Mouse (Mus musculus) lung, postnatal 36 days (tissue): ENCODE measurements around the gene Fxyd5.

Experiments
- DNase-seq: peaks from one replicate; pipeline ENCODE4 v3.0.0; 2022; ENCODE audit warnings: mixed read lengths

The Fxyd5 gene

DNA sequence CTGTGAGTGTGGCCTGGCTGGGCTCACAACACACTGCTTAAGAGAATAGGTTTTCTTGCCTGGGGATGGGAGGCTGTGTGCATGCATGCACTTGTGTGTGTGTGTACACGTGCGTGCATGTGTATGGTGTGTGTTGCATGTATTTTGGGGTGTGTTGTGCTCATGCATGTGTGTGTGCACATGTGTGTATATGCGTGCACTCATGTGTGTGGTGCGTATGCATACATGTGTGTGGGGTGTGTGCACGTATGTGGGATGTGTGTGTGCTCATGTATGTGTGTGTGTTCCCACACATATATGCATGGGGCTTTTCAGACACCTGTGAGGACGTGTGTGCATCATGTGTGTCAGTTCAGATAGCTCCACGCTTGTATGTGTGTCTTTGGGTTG, 18.3 kb upstream of the Fxyd5 start:
- DNase-seq = no peak

DNA sequence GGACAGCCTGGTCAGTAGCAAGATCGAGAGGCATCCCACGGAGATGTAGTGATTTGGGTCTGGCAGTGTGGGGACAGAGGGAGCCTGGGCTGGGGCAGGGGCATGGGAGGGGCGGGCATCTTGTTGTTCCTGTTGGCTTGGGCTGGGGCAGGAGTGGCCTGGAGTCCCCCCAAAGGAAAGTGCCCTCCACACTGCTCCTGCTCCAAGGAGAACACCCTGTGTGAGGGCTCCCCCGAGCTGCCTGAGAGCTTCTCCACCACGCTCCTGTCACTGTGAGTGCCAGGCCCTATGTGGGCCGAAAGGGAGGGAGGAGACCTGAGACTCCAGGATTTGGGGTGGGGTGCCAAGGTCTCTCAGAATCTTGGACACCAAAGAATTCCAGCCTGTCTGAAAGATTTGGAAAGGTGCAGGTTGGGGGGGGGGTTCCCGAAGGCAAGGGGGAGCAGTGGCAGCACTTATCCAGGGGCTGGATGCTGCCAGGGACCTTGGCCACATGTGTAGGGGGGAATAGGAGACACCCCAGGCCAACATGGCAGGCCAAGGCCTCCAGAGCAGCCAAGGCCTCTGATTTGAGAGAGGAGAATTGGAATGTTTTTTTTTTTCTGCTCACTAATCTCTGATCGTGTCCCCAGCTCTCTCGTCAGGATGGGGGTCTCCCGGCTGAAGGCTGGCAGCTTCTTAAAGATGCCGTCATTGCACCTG, 17.8 kb upstream of the Fxyd5 start:
- DNase-seq = no peak

DNA sequence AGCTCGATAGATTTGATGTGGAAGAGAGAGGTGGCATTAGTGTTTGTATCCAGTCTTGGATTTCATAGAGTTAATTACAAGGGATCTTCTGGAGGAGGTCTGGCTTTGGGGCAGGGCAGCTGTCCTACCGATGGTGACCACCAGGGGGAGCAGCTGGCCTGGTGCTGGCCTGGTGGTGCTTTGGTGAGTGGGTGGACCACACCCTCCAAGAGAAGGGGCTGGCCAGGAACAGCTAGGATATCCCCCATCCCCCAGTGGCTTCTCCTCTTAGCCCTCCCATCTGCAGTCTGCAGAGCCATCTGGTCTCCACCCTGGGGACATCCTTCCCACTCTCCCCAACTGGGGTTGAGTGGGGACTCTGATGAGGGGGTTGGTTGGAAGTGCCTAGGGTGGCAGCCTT, 16.8 kb upstream of the Fxyd5 start, which contains the start of gene Lgi4:
Gene Lgi4, plus strand, starts transcription at position 235 of the 400 bp plus-strand sequence.
- DNase-seq = peak; percentile 89

DNA sequence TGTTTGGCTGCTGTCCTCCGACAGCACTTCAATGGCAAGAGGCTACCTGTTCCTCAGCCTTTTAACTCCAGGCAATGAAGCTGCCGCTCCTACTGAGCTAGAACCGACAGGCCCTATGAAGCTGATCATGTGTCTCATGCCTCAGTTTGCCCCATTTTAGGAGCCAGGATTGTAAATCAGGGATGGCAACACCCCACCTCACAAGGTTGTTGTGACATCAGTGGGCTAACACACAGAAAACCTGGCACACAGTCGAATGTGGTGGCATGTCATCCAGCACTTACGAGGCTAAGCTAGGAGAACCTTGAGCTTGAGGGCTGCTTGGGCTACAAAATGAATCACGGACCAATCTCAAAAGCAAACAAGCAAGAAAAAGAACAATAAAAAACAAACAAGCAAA, 15.9 kb upstream of the Fxyd5 start:
- no peak for DNase-seq

DNA sequence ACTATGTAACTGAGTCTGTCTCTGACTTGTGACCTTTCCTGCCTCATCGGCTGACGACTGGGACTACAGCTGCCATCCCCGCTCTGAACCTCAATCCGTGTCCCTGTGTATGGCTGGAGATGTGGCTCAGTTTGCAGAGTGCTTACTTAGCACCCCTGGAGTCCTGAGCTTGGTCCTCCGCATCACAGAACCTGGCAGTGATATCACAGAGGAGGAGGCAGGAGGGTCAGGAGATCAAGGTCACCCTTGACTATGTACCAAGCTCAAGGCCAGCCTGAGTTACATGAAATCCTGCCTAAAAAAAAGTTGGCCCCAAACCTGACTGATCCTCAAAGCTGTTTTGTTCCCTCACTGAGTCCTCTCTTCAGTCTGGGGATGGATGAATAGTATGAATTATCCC, 15.4 kb upstream of the Fxyd5 start:
- no peak for DNase-seq

DNA sequence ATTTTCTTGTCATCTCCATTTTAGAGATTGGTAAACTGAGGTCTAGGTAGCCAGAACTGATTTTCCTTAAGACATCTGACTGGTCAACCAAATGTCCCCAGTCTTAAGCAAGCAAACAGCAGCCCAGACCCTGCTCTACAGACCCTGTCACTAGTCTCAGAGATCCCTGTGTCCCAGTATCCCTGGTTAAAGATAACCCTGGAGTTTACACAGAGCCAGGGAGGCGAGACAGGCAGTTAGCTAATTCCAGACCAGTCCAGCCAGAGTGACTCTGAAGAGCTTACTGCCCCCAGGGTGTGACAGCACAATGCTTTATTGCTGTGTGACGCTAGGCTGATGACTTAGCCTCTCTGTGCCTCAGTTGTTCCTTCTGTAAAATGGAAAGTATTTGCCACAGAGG, 14.8 kb upstream of the Fxyd5 start, which contains the start of gene Fxyd1:
Gene Fxyd1, minus strand, starts transcription at position 129 of the 400 bp plus-strand sequence.
- no peak for DNase-seq

DNA sequence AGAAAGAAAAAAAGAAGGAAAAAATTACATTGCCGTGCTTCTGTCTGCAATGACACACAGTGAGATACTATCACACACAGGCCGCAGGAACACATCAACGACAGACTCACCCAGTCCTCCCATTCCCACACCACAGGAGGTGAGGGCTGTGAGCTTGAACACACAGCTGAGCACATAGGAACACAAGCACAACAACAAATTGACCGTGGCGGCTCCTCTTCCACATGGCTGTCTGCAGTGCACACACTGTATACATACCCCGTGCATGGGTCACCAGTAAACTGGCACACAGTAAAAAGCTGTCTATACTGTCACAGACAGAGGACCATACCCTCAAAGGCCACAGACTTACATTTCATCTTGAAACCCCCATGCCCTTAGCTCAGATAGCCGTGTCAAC, 14.2 kb upstream of the Fxyd5 start:
- DNase-seq = no peak

DNA sequence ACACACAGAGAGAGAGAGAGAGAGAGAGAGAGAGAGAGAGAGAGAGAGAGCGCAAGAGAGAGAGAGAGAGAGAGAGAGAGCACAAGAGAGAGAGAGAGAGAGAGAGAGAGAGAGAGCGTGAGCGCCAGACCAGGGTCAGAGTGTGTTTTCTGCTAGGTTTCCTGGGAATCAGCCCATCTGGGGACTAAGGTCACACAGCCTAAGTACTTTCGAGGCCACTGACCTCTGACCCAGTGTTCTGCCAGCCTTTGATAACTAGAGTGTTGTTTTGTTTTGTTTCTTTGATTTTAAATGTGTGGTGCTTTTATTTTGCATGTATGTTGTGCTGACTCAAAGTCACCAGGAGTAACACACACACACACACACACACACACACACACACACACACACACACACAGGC, 13.6 kb upstream of the Fxyd5 start:
- DNase-seq = peak; percentile 69

DNA sequence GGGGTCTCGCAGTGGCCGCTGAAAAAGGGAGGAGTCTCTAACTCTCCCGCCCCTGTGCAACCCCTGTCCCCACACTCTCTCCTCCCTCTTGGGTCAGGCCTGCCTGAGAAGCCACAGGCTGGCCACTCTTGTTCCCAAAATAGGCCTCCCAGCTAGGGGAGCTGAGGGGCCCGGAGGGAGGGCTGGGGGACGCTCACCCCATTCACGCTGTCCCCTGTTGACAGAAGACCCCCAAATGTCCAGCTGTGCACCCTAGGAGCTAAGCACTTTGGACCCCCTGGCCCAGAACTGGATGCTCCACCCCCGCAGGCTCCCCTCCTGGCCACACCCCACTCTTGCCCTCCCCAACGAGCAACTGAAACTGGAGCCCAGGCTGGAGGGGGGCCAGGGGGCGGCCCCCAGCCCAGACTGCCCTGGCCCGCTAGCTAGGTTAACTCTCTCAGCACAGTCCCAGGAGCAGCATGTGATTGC, 13.1 kb upstream of the Fxyd5 start:
- peak; percentile 73 for DNase-seq

DNA sequence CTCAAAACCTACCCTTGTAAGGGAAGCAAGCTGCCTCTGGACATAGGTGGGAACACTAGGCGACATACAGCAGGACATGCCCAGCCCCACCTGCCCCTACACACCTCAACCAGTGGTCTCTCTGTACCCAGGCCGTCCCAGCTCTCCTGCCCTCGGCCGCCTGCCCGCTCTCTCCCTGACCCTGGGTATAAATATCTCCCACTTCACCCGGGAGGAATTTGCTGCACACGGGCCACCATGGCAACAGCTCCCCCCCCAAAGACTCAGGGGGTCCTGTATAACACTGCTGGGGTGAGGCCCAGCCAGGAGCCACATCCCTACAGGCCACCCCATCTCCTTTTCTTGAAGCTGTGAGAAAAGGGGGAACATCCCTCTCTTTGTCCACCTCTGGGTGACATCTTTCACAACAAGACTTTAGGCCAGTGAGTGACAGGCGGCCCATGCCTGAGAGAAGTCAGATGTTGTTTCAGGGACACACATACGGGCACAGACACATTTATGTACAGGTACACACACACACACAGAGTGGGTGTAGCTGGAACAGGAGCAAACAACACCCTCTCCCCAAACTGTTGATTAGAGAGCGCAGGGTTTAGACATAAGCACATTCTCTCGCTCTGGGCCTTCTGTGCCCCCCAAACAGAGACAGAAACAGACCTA, 12.5 kb upstream of the Fxyd5 start:
- peak; percentile 29 for DNase-seq

DNA sequence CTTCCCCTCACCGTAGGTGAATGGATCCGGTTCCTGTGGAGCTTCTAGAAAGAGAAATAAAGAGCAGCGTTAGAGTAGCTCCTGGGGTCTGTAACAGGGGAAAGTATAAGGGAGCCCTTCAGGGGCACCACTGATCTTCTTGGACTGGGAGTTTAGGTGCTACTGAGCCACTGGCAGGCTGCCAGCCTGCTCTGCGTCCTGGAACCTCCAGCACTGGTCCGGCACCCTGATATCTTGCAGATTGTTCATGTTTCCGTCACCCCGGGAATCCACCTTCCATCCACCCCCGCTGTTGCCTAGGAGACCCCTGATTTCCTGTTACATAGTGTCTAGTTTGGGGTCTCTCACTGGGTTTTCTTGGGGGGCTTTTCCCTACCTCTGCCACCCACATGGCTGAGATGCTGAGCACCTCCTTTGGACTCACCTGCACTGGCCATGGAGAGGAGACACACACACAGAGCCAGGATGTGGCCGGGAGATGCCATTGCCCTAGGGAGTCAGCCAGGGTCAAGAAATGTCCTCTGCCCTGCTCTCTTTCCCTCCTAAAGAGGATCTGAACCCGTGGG, 11.7 kb upstream of the Fxyd5 start:
- no peak for DNase-seq

DNA sequence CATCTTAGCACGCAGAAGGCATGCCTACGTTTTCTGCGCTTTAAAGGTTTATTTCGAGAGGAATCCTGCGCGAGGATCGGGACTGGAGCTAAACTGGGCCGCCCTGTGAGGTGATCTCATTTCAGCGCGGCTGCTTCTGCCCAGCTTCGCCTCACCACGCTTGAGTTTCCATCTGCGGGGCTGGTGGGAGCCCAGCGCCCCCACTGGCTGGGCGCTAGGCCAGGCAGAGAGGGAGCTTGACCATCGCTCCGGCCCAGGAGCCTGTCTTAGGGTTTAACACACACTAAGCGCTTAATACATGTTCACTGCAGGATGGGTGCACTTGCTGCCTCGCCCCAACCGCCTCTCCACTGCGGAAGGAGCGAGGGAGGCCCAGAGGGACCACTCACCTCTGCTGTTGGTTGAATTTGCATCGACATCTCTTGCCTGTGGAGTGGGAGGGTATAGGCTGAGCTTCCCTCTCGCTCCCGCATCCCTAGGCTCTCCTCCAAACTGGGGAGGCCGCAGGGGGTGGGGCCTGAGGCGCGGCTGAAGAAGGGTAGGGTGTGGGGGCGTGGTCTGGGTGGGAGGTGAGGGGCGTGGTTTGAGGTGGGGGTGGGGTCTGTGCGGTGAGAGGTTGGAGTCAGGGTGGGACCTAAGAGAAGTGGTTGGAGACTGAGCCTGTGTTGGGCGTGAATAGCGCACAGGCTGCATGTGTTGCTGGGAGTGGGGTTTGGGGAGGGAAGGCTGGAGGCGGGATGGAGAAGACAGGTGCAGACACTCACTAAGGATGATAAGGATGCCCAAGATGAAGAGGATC, 10.6 kb upstream of the Fxyd5 start:
- peak; percentile 36 for DNase-seq

DNA sequence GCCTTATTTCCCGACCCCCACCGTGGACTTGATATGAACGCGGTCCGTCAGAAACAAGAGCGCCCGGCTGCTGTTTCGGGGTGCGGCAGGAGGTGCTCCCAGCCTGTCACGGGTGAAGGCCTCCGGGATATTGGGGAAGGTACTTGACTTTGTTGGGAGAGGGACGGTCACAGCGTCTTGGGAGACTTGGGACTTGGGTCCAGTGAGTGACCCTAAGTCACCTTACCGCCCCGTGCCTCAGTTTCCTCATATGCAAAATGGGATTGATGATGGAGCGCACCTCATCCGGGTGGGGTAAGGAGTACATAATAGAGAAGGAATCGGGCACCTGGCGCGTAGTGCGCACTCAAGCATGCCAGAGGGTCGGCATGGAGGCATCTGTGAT, 10.0 kb upstream of the Fxyd5 start:
- no peak for DNase-seq

DNA sequence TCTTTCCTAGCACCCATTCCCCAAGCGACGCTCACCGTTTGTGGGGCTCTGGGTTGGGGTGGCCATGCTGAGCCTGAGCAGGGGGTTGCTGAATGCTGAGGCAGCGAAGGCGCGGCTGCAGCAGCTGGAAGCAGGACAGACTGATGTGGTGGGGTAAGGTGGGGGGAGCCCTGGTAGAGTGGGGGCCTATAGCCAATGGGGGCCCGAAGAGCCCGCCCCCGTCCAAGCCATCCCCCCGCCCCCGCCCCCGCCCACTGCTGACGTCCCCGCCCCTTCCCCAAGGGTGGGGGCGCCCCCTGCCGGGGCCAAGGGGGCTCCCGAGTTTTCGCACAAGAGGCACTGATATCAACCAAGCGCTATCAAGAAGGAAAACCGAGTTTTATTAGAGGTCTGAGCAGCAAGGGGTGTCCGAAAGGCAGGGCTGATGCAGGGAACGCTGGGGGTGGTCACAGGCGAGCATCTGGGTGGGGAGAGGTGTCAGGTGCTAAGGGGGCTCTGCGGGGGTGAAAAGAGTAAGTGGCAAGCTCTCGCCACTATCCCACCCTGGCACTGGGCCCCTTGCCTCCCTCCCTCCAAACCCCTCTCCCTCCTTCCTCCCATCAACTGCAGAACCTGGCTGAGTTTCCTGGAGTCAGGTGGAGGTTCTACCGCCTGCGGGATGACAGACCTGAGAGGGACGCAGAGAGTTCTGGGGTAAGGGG, 9.2 kb upstream of the Fxyd5 start, which contains the start of gene Fxyd7:
Gene Fxyd7, minus strand, starts transcription at position 147 of the 701 bp plus-strand sequence.
- no peak for DNase-seq

DNA sequence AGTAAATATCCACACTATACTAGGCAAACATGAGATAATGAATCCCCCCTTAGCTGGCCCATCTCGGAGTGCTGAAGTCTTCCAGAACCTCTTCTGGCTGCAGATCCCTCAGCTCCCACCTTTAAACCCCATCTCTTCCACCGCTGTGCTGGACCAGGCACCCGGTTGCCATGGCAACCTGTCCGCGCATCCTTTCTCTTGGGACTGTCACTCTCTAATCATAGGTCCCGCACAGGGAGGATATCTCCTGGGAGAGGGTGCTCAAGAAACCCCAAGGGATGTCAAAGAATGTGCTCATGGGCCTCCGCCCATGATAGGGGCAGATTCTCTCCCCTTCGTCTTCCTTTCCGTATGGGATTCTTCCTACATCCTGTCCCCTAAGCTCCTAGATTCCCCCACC, 8.6 kb upstream of the Fxyd5 start:
- DNase-seq = no peak

DNA sequence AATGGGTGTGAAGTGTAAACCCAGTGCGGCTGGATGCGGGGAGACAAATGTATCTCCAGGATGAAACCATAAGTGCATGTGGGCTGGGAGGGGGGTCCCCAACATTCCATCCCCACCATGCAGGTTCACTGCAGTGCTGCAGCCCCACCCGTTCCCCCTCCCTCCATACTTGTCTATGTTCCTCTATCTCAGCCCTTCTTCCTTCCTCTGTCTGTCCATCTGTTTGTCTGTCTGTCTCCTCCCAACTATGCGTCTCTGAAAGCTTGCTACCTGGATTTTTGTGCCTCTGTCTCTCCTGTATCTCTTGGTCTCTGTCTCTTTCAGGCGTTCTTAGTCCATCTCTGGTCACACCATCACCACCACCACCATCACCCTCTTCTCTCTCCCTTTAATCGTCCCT, 8.2 kb upstream of the Fxyd5 start:
- no peak for DNase-seq

DNA sequence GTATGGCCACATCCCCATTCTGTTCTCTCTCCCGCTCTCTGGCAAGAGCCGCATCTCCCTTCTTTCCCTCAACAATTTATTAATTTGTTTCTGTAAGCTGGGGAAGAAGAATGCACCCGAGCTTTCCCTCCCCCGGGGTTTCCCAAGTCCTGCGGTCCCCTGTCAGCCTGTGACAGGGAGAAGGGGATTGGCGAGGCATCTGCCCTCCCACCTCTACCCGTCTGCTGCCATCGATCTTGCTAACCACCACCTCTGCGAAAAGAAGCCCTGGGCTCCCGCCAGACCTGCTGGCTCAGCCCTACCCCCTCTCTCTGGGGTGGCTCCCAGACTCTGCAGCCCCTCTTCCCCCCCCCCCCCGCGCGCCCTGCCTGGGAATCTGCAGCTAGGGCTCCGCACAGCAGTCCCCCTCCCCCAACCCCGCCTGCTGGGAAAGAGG, 7.6 kb upstream of the Fxyd5 start:
- DNase-seq = no peak

DNA sequence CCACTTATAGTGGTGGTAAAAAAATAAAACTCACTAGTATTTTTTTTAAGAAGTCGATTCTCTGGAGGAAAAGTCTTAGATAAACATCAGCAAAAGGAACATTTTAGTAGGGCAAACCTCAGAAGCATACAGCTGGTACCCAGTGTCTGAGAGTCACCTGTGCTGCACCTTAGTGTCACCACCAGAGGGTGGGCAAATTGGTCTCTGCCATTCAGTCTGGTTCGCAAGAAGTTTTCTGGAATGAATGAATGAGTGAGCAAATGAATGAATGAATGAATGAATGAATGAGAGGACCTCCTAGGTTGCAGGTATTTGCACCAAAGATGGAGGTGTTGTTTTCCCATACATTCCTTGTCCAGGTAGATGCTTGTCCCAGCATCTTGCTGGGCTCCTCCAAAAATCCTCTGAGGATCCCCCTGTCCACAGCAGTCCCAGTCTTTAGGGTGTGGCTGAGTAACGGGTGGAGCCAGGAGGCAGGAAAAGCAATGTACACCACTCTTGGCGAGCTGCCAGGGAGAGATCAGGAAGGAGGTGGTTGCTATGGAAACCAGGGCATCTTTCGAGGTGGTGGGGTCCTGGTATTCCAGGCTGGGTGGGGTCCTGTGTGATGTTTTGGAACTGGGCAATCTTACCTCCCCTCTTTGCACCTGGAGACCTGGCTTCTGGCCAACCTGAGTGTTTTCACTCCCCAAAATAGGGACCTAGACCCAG, 7.0 kb upstream of the Fxyd5 start:
- no peak for DNase-seq

DNA sequence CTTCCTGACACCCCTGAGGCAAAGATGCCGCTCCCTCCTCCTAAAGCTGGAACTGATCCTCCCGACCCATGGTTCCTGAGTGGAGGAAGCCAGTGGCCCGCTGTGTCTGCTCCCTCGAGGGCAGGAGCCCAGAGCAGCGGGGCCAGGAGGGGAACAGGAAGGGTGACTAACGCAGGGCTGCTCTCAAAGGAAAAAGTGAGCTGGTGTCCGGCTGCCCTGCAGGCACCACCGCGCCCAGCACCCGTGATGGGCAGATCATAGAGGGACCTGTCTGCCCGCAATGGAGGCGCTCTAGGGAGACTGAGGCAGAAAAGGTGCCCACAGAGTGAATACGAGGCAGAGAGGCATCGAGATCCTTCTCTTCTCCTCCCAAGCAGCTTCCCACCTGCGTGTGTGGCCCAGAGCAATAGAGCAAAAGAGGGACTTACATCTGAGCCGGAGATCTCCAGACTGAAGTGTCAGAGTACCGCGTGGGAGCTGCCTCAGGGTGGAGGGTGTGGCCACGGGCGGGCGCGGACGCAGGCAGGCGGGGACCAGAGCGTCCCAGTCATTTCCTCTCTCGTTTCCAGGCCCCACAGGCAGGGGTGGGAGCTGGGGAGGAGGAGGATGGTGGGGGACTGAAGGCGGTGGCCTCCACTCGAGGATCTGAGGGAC, 492 bp downstream of the Fxyd5 start:
- DNase-seq = peak; percentile 82

DNA sequence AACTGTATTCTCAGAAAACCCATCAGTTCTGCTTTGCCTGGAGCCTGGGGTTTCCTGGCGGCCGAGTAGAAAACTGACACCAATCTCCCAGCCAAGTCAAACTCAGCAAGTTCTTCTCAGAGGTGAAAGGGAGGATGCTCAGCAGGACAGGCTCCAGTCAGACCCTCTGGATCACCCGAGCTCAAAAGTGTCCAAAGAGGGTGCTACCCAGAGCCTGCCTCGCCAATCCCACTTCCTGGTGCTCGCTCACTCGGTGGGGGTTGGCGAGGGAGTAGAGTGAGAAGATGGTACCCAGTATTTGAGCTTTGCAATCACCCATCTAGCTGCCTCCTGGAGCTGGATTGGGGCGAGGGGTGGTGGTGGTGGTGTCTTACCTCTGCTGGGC, 1.3 kb downstream of the Fxyd5 start:
- DNase-seq = no peak

DNA sequence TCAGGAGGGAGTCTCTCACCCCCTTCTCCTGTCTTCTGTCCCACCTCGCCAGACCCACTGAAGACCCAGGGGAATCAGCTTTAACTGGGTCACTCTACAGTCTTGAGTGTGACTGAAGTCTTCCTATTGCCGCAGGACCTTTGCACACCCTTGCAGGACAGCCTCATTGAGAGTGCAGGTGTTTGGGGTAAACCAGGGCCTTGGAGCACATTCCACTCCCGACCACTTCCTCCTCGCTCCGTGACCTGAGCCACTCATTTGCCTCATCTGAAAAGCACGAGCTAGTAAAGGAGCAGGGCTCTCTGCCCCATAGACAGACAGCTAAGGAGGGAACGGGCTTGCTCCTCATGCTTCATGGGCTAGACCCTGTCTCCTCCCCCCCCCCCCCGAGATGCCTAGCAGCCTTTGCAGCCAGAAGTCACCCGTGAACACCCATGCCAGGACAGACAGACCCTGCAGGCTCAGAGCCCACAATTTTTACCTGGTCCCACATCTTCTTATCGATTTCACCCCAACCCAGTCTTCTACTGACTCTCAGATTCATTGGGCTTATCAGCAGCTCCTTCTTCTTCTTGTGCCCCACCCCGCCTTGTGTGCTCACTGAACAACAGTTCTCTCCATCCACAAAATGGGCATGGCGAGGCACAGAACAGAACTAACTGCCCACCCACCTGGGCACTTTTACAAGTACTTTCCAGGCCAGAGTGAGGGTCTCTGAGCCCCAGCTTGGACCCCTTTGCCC, 1.8 kb downstream of the Fxyd5 start:
- DNase-seq = no peak
